Mouse (Mus musculus) neural tube, embryonic 12.5 days (tissue): ENCODE data around the gene Gm21905. TPM values are rescaled to one million over a fixed set of nuclear protein-coding genes. Genes with fewer than 3 reads are reported as not detected.

Experiments
- ATAC-seq: fragments of 200-750 bp; cut with Nextera tagmentation; 2 replicates; pipeline ENCODE4 v1.8.0; 2017; ENCODE audit warnings: low read depth, mild to moderate bottlenecking, moderate TSS enrichment, moderate library complexity; ENCODE audit not compliant: low FRiP score
- H3K27ac ChIP-seq: fragments of 300-500 bp; sonication (generic); 2 replicates; pipeline ENCODE4 v1.5.1; 2016
- H3K27me3 ChIP-seq: fragments of 300-500 bp; sonication (generic); replicated peaks from 2 replicates; pipeline ENCODE4 v1.6.1; 2016; ENCODE audit warnings: mild to moderate bottlenecking
- H3K36me3 ChIP-seq: fragments of 300-500 bp; sonication (generic); 2 replicates; pipeline ENCODE4 v1.6.1; 2016; ENCODE audit warnings: mild to moderate bottlenecking
- H3K4me1 ChIP-seq: fragments of 300-500 bp; sonication (generic); 2 replicates; pipeline ENCODE4 v1.6.1; 2016
- H3K4me2 ChIP-seq: fragments of 300-500 bp; sonication (generic); replicated peaks from 2 replicates; pipeline ENCODE4 v1.6.1; 2016; ENCODE audit warnings: mild to moderate bottlenecking
- H3K4me3 ChIP-seq: fragments of 300-500 bp; sonication (generic); 2 replicates; pipeline ENCODE4 v1.5.1; 2016
- H3K9ac ChIP-seq: fragments of 300-500 bp; sonication (generic); 2 replicates; pipeline ENCODE4 v1.6.1; 2016; ENCODE audit warnings: mild to moderate bottlenecking
- H3K9me3 ChIP-seq: fragments of 300-500 bp; sonication (generic); 2 replicates; pipeline ENCODE4 v1.6.1; 2016; ENCODE audit warnings: mild to moderate bottlenecking
- WGBS: fragments of 180-500 bp; shearing (Covaris S2); methylation state at CpG from one replicate; pipeline ENCODE4 v1.1.7; 2016; 5-methylcytosine and 5-hydroxymethylcytosine counted together
- polyA plus RNA-seq: library from polyadenylated mRNA; unstranded; fragments of >200 nt; fragmentation: Nextera tagmentation; extraction: Ambion mirVana; gene quantifications from 2 replicates; pipeline ENCODE4 v1.2.1, GENCODE M21; 2016

Gene Gm21905
- polyA plus RNA-seq, result not detected in 2 replicates

DNA sequence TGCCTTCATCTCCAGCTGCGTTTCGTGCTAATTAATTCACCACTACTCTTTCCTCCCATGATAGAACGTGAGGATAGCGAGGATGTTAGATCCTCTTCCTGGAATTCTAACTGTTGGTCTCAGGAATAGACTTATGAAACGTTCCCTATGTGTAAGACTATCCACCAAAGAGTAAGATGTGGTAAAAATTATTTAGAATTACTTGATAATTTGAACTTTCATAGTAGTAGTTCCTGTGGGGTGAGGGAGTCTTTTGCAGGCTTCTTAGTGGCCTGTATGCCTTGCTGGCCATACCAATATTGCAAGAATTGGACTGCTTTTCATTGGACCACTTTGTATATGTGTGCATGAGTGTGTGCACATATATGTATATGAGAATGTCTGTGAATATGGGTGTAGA lies at the start of gene Gm21905:
TSS of gene Gm21905 (minus strand) at position 101 of the 400 bp plus-strand sequence.
- Histone ChIP-seq H3K27ac (no peak within 1 kb of the TSS), H3K36me3 (no peaks in the 10 kb centered on the region), H3K9me3 (no peaks in the 10 kb centered on the region), H3K9ac (no peak within 1 kb of the TSS), H3K4me3 (no peak within 1 kb of the TSS), H3K4me2 (no peak within 1 kb of the TSS), H3K27me3 (no peaks in the 10 kb centered on the region), H3K4me1 (no peaks in the 10 kb centered on the region)
- ATAC-seq, result no peak
- 89% methylated on average over 5 of the region's 5 CpGs for WGBS

DNA sequence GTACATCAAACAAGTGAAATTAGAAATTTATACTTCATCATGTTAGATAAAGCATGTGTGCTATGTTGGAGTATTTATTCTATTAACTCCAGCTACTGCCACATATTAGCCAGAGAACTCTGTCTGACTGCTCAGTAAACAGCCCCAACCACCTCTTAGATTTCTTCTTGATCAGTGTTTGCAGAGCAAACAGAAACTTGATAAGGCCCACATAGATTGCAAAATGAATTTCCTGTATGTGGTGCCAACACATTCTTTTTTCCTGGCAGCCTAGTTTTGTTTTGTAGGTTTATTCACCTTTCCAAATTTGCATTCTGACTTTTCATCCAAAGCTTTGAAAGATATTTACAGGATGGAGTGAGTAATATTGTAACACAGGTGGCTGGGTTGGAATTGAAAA lies 44.2 kb upstream of the Gm21905 start:
- Histone ChIP-seq H3K27me3 (no peaks in the 10 kb centered on the region), H3K4me1 (no peaks in the 10 kb centered on the region), H3K9ac (no peak overlapping the region), H3K36me3 (no peaks in the 10 kb centered on the region), H3K27ac (no peak overlapping the region), H3K4me2 (no peak overlapping the region), H3K9me3 (no peaks in the 10 kb centered on the region), H3K4me3 (no peak overlapping the region)
- no peak for ATAC-seq

DNA sequence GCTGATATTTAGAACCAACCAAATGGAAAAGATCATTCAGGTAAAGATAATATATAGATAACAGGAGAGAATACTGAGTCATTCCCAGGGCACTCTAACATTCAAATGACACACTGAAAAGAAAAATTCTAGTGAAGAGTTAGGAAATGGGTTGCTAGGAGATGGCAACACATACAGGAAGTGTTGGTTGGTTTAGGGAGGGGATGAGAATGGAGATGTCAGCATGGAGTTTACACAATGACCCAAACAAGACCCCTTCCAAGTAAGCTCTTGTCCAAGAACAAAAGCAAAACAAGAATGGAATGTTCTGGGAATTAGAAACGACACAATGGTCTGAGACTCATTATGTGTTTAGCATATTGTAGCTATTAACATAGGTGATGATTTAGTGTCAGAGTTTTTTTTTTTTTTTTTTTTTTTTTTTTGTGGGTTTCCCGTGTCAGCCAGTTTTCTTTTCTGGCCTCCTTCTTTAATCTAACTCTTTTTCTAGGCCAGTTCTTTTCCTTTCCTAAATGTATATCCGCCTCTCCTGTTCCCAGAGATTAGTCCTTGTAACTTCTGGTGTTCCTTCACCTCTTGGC lies 35.8 kb upstream of the Gm21905 start:
- no peaks in the 10 kb centered on the region for H3K4me1 ChIP-seq
- no peaks in the 10 kb centered on the region for H3K36me3 ChIP-seq
- no peak for ATAC-seq
- no peak overlapping the region for H3K27ac ChIP-seq
- H3K27me3 ChIP-seq, result no peaks in the 10 kb centered on the region
- 42% methylated on average over 3 of the region's 3 CpGs for WGBS
- no peak overlapping the region for H3K4me3 ChIP-seq
- H3K9ac ChIP-seq, result no peak overlapping the region
- no peak overlapping the region for H3K4me2 ChIP-seq
- no peaks in the 10 kb centered on the region for H3K9me3 ChIP-seq

GRCm38 (mm10) chr5:67969536-67969935 lies 23.3 kb upstream of the Gm21905 start:
- Histone ChIP-seq H3K4me3 (no peak overlapping the region), H3K27ac (no peak overlapping the region), H3K27me3 (no peaks in the 10 kb centered on the region), H3K9me3 (no peaks in the 10 kb centered on the region), H3K4me2 (no peak overlapping the region), H3K36me3 (no peaks in the 10 kb centered on the region), H3K4me1 (no peaks in the 10 kb centered on the region), H3K9ac (no peak overlapping the region)
- 56% methylated on average over 7 of the region's 7 CpGs for WGBS
- peak; percentile 77 for ATAC-seq

- no peak overlapping the region for H3K27ac ChIP-seq
- ATAC-seq, result no peak
- no peaks in the 10 kb centered on the region for H3K4me1 ChIP-seq
- H3K4me3 ChIP-seq, result no peak overlapping the region
- no peaks in the 10 kb centered on the region for H3K9me3 ChIP-seq
- H3K9ac ChIP-seq, result no peak overlapping the region
- 85% methylated on average over 7 of the region's 7 CpGs for WGBS
- no peaks in the 10 kb centered on the region for H3K36me3 ChIP-seq
- H3K4me2 ChIP-seq, result no peak overlapping the region
- no peaks in the 10 kb centered on the region for H3K27me3 ChIP-seq
Observed at GRCm38 (mm10) chr5:67961708-67962629, 15.7 kb upstream of the Gm21905 start.

- Histone ChIP-seq H3K4me1 (no peaks in the 10 kb centered on the region), H3K9me3 (no peaks in the 10 kb centered on the region), H3K27me3 (no peaks in the 10 kb centered on the region), H3K9ac (no peak overlapping the region), H3K4me2 (no peak overlapping the region), H3K27ac (no peak overlapping the region), H3K4me3 (no peak overlapping the region), H3K36me3 (no peaks in the 10 kb centered on the region)
- WGBS, result 79% methylated on average over 7 of the region's 7 CpGs
- ATAC-seq, result no peak
Observed at GRCm38 (mm10) chr5:67955486-67955885, 9.3 kb upstream of the Gm21905 start.

DNA sequence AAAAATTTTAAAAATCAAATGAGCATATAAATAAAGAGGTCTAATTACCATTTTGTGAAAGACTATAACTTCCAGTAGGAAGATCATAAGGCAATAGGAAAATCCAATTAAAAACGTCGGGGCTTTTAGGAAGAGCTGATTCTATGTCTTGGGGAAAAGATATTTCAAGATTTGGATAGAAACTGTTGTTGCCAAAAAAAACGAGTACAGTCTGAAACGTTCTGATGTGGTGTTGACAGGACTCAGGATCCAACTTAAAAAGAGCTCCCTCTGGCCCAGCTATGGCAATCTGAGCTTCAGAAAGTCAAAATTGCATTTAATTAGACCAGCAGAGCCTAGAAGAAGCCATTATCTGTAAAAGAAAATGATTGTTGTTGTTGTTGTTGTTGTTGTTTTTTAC lies 7.9 kb upstream of the Gm21905 start:
- 87% methylated on average over 4 of the region's 4 CpGs for WGBS
- no peaks in the 10 kb centered on the region for H3K9me3 ChIP-seq
- H3K36me3 ChIP-seq, result no peaks in the 10 kb centered on the region
- no peak overlapping the region for H3K4me2 ChIP-seq
- no peak overlapping the region for H3K27ac ChIP-seq
- no peak overlapping the region for H3K9ac ChIP-seq
- H3K4me3 ChIP-seq, result no peak overlapping the region
- H3K27me3 ChIP-seq, result no peaks in the 10 kb centered on the region
- no peaks in the 10 kb centered on the region for H3K4me1 ChIP-seq
- no peak for ATAC-seq

DNA sequence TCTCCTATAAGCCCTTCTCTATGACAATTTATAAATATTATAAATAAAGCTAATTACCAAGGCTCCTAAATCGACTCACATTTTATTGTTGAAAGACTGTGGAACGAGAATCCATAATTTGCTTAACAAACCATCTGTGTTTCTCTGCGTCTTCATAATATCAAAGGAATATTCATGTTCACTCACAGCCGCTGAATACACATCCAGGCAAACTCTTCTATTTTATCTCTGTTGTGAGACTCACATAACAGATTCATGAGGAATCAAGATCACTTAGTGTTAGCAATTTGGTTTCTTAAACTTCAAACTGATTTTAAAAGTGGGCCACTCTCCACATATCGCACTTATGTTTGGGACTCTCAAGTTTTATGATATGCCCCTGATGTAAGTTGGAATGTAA lies 1.9 kb upstream of the Gm21905 start:
- no peak for ATAC-seq
- no peak overlapping the region for H3K9ac ChIP-seq
- H3K27me3 ChIP-seq, result no peaks in the 10 kb centered on the region
- no peaks in the 10 kb centered on the region for H3K9me3 ChIP-seq
- no peaks in the 10 kb centered on the region for H3K36me3 ChIP-seq
- WGBS, result 95% methylated on average over 5 of the region's 5 CpGs
- no peak overlapping the region for H3K4me2 ChIP-seq
- H3K4me1 ChIP-seq, result no peaks in the 10 kb centered on the region
- H3K27ac ChIP-seq, result no peak overlapping the region
- H3K4me3 ChIP-seq, result no peak overlapping the region

DNA sequence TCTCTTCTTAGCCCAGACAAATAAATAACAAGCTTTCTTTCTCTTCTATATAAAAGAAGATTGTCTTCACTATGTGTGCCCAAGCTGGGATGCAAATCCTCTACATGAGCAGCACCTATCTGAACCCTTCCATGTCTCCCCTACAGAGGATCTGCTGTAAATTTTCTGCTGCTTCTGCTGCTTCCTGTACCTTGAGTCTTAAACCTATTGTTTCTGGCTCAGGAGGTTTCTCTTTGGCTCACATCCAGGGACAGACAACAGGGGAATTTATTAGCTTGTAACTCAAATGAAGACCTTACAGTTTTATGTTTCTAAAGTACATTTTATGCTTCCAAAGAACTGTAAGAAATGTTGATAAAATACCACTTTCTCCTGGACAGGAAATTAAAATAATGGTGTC lies 785 bp upstream of the Gm21905 start:
- Histone ChIP-seq H3K9me3 (no peaks in the 10 kb centered on the region), H3K4me2 (no peak overlapping the region), H3K27me3 (no peaks in the 10 kb centered on the region), H3K27ac (no peak overlapping the region), H3K4me1 (no peaks in the 10 kb centered on the region), H3K9ac (no peak overlapping the region), H3K36me3 (no peaks in the 10 kb centered on the region), H3K4me3 (no peak overlapping the region)
- ATAC-seq, result no peak

- Histone ChIP-seq H3K27ac (no peak overlapping the region), H3K27me3 (no peaks in the 10 kb centered on the region), H3K4me3 (no peak overlapping the region), H3K36me3 (no peaks in the 10 kb centered on the region), H3K9me3 (no peaks in the 10 kb centered on the region), H3K4me1 (no peaks in the 10 kb centered on the region), H3K9ac (no peak overlapping the region), H3K4me2 (no peak overlapping the region)
- 95% methylated on average over 1 of the region's 1 CpGs for WGBS
- no peak for ATAC-seq
Observed at GRCm38 (mm10) chr5:67944074-67944785, 2.0 kb downstream of the Gm21905 start.

DNA sequence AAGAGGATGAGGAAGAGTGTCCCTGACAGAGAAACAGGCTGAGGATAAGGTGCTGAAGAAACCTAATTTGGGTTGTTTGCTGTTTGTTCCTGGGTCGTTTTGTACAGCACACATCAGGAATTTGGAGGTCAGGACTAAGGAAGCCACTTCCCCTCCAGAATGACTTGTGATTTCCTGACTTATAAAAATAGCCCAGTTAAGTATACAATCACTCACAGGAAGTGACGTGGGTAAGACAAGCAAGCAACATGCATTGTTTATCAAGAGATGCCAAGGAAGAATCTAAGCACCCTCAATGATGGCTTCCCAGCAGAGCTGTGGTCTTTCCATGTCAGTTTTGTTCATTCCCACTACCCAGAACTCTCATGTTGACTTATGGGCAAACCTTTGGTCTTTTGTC lies 3.0 kb downstream of the Gm21905 start:
- 67% methylated on average over 2 of the region's 2 CpGs for WGBS
- no peaks in the 10 kb centered on the region for H3K4me1 ChIP-seq
- no peak overlapping the region for H3K27ac ChIP-seq
- H3K27me3 ChIP-seq, result no peaks in the 10 kb centered on the region
- no peak for ATAC-seq
- no peak overlapping the region for H3K4me3 ChIP-seq
- no peaks in the 10 kb centered on the region for H3K9me3 ChIP-seq
- H3K9ac ChIP-seq, result no peak overlapping the region
- no peaks in the 10 kb centered on the region for H3K36me3 ChIP-seq
- H3K4me2 ChIP-seq, result no peak overlapping the region

DNA sequence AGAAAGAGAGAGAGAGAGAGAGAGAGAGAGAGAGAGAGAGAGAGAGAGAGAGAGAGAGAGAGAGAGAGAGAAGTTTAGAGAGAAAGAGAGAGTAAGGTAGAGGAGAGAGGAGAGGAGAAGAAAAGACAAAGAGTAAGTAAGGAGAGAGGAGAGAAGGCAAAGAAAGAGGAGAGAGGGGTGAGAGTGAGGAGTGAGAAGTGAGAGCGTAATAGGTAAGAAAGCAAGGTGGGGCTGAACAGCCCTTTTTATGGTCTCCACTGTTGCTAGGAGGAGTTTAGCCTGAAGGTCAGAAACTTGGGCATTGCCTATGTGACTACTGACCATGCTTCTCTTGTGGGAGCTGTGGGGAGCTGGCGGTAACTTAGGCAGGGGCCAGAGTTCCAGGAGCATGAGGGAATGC lies 4.9 kb downstream of the Gm21905 start, which contains the start of gene Gm5108:
TSS of gene Gm5108 (plus strand) at position 301 of the 400 bp plus-strand sequence.
- WGBS, result 83% methylated on average over 2 of the region's 2 CpGs

More for the DNA sequence above, 4.9 kb downstream of the Gm21905 start, which contains the start of gene Gm5108:
- Histone ChIP-seq H3K27ac (no peak within 1 kb of the TSS), H3K4me2 (no peak within 1 kb of the TSS), H3K27me3 (no peaks in the 10 kb centered on the region), H3K36me3 (no peaks in the 10 kb centered on the region), H3K9me3 (no peaks in the 10 kb centered on the region), H3K4me1 (no peaks in the 10 kb centered on the region), H3K9ac (no peak within 1 kb of the TSS), H3K4me3 (no peak within 1 kb of the TSS)
- ATAC-seq, result no peak
